Mouse (Mus musculus): Measurements from ENCODE around the gene Lmx1b.

Lmx1b gene

GRCm38 (mm10) chr2:33543429-33544202 lies 96.7 kb downstream of the Lmx1b start:
- DNase-seq (ENCODE audit: low spot score): peak; percentile 87

- peak; percentile 72 for DNase-seq (ENCODE audit: low spot score)
These were observed 97.4 kb downstream of the Lmx1b start for GRCm38 (mm10) chr2:33542696-33543428.

- no peak for DNase-seq (ENCODE audit: low spot score)
These were observed 114.8 kb downstream of the Lmx1b start for GRCm38 (mm10) chr2:33525274-33526055.

GRCm38 (mm10) chr2:33515856-33516255 lies 124.5 kb downstream of the Lmx1b start:
- no peak for DNase-seq (ENCODE audit: low spot score)

- no peak for DNase-seq (ENCODE audit: low spot score)
These were observed 124.9 kb downstream of the Lmx1b start for GRCm38 (mm10) chr2:33515431-33515830.

Data from embryo, embryonic 10 days (tissue).